Mouse (Mus musculus) bone marrow, adult 2 months (tissue): ENCODE results near the gene Sfmbt2.

ENCODE experiments used
- CTCF ChIP-seq: fragments of 200-500 bp; IDR thresholded peaks from 2 replicates; pipeline ENCODE4 v1.5.1; 2011; ENCODE audit warnings: low read length, control low read depth; ENCODE audit not compliant: control insufficient read depth, insufficient read depth
- POLR2A ChIP-seq: fragments of 200-500 bp; IDR thresholded peaks from 2 replicates; pipeline ENCODE4 v1.6.1; 2011; ENCODE audit warnings: low read depth, mild to moderate bottlenecking, control low read depth, low read length, borderline replicate concordance; ENCODE audit not compliant: control insufficient read depth

GRCm38 (mm10) chr2:10324980-10325379 lies 45.3 kb upstream of the Sfmbt2 start:
- TF ChIP-seq CTCF (no peak), POLR2A (no peak)
